Mouse (Mus musculus) midbrain, embryonic 12.5 days (tissue): ENCODE data around the gene Lmna. TPM values are rescaled to one million over a fixed set of nuclear protein-coding genes. Genes with fewer than 3 reads are reported as not detected.

ENCODE experiments used
- ATAC-seq: fragments of 200-750 bp; cut with Nextera tagmentation; 2 replicates; pipeline ENCODE4 v1.8.0; 2017; ENCODE audit warnings: low read depth, moderate TSS enrichment, moderate library complexity; ENCODE audit not compliant: low FRiP score
- H3K27ac ChIP-seq: fragments of 300-500 bp; sonication (generic); replicated peaks from 2 replicates; pipeline ENCODE4 v1.5.1; 2016; ENCODE audit warnings: mild to moderate bottlenecking
- H3K27me3 ChIP-seq: fragments of 300-500 bp; sonication (generic); 2 replicates; pipeline ENCODE4 v1.6.1; 2016; ENCODE audit warnings: mild to moderate bottlenecking
- H3K36me3 ChIP-seq: fragments of 300-500 bp; sonication (generic); 2 replicates; pipeline ENCODE4 v1.6.1; 2016
- H3K4me1 ChIP-seq: fragments of 300-500 bp; sonication (generic); 2 replicates; pipeline ENCODE4 v1.6.1; 2016
- H3K4me2 ChIP-seq: fragments of 300-500 bp; sonication (generic); replicated peaks from 2 replicates; pipeline ENCODE4 v1.6.1; 2016; ENCODE audit warnings: mild to moderate bottlenecking, moderate library complexity
- H3K4me3 ChIP-seq: fragments of 300-500 bp; sonication (generic); 2 replicates; pipeline ENCODE4 v1.5.1; 2016; ENCODE audit warnings: mild to moderate bottlenecking
- H3K9ac ChIP-seq: fragments of 300-500 bp; sonication (generic); replicated peaks from 2 replicates; pipeline ENCODE4 v1.6.1; 2016; ENCODE audit warnings: mild to moderate bottlenecking, moderate library complexity
- H3K9me3 ChIP-seq: fragments of 300-500 bp; sonication (generic); 2 replicates; pipeline ENCODE4 v1.6.1; 2016; ENCODE audit warnings: mild to moderate bottlenecking
- WGBS: fragments of 180-500 bp; shearing (Covaris S2); methylation state at CpG from one replicate; pipeline ENCODE4 v1.1.7; 2016; 5-methylcytosine and 5-hydroxymethylcytosine counted together
- polyA plus RNA-seq: library from polyadenylated mRNA; unstranded; fragments of >200 nt; fragmentation: Nextera tagmentation; extraction: Ambion mirVana; gene quantifications from 2 replicates; pipeline ENCODE4 v1.2.1, GENCODE M21; 2016

Lmna gene
- polyA plus RNA-seq, 1 experiment from 2014 or later = 42.8 TPM

DNA sequence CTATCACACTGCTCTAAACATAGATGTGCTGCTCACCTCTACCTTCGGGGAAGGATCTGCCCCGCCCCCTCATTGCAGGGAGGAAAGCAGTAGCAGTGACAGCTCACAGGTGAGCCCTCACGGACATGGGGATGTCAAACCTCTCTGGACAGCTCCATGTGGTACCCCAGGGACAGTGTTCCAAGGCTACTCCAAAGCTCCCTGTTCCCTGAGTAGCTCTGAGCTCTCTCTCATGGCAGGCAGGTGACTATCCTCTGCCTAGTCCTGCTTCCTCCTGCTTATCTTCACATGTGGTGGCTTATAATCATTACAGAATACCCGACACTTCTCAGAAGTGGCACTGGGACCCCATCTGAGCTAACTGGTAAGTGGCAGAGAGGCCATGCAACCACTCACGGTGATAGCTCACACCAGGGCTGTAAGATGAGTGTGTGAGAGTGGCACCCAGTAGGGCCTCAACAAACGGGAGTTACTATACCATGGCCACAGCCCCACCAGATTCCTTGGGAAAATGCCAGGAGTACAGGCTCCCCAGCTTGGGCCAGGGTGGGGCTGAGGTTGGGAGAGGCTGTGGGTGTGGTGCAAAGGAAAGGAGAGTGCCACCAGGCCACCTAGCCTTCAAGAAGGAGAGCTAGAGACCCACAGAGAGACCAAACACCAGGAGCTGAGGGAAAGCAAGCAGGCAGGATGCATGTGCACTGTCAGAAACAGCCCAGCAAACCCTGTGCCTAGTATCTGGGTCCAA is 37.1 kb upstream of the Lmna start:
- Histone ChIP-seq H3K4me1 (peaks cover 6% of the 10 kb centered on the region), H3K9ac (no peak overlapping the region), H3K27ac (no peak overlapping the region), H3K4me3 (no peak overlapping the region), H3K4me2 (no peak overlapping the region), H3K27me3 (no peaks in the 10 kb centered on the region), H3K9me3 (no peaks in the 10 kb centered on the region), H3K36me3 (no peaks in the 10 kb centered on the region)
- ATAC-seq = no peak
- 81% methylated on average over 6 of the region's 6 CpGs for WGBS

DNA sequence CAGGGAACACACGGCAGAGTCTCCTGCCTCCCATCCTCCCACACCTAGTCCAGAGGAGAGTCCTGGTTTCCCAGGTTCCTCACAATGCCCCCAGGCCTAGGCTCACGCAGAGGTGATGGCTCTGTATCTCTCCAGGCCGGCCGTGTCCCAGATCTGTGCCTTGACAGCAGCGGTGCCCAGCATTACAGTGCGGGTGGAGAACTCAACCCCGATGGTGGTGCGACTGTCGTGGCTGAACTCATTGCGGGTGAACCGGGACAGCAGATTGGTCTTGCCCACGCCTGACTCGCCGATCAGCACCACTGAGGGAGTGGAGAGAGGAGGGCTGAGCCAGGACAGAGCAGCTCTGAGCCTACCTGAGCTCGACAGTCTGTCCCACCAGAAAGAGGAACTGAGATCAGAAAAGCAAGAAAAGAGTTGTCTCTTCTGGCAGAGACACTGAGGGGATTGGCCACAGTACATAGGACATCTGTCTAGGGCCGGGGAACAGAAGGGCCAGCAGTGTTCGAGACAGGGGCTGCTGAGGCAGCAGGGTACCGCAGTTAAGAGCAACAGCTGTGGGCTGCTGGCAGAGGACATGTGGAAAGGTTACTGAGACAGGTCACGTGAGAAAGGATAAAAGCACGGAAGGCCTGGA is 35.3 kb upstream of the Lmna start:
- Histone ChIP-seq H3K4me1 (peaks cover 13% of the 10 kb centered on the region), H3K27me3 (no peaks in the 10 kb centered on the region), H3K27ac (0 out of 2 replicates have a peak overlapping the region, but pooled peaks have one; percentile 7), H3K9me3 (no peaks in the 10 kb centered on the region), H3K36me3 (peaks cover 9% of the 10 kb centered on the region), H3K4me2 (no peak overlapping the region), H3K9ac (0 out of 2 replicates have a peak overlapping the region, but pooled peaks have one; percentile 4), H3K4me3 (no peak overlapping the region)
- ATAC-seq = no peak
- WGBS = 65% methylated on average over 20 of the region's 20 CpGs

DNA sequence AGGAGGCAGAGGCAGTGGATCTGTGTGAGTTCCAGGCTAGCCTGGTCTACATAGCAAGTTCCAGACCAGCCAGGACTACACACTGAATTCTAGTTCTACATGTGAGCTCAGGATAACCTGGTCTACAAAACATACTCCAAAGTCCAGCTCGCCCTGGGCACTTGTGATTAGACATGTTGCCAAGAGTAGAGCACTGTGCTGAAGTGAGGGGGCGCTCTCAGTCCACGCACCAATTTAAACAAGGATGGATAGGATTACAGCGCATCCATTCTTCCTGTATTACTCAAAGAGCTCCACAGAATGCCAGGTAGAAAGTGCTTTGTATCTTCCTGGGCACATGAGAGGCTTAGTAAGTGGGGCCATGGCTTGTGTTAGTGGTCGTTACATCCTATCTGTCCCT is 34.8 kb upstream of the Lmna start:
- Histone ChIP-seq H3K4me2 (no peak overlapping the region), H3K4me1 (peaks cover 17% of the 10 kb centered on the region), H3K9me3 (no peaks in the 10 kb centered on the region), H3K27ac (0 out of 2 replicates have a peak overlapping the region, but pooled peaks have one; percentile 7), H3K9ac (no peak overlapping the region), H3K36me3 (peaks cover 11% of the 10 kb centered on the region), H3K27me3 (no peaks in the 10 kb centered on the region), H3K4me3 (no peak overlapping the region)
- no peak for ATAC-seq
- 40% methylated on average over 5 of the region's 5 CpGs for WGBS

DNA sequence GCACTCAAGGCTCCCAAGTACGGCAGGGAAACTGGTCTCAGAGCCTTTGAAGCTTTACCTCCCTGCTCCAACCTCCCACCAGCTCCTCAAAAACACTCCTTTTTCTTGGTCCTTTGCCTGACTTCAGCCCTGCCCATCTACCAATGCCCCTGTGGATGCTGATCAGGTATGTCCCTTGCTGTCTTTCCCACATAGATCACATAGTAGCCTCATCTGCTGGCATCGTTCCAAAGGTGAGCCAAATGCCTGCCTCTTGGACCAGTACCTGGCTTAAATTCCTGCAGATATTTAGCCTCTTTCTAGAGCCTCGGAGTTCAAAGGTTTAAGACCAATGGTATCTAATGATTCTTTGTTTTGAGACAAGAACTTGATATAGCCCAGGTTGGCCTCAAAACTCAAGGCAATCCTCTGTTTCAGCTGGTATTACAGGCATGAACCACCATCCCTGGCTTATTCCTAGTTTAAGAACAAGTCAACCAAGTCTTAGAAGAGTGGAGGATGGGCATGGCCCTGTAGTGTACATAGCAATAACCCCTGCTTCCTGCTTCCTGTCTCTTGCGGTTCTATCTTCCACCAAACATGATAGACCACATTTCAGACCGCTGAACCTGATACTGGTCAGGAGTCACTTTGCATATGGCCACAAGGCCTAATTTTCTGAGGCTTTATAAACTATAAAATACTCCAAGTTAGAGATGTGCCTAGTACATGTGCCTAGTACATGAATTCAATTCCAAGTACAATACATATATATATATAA is 34.1 kb upstream of the Lmna start:
- Histone ChIP-seq H3K27me3 (no peaks in the 10 kb centered on the region), H3K4me2 (no peak overlapping the region), H3K27ac (no peak overlapping the region), H3K9me3 (no peaks in the 10 kb centered on the region), H3K9ac (no peak overlapping the region), H3K4me1 (peaks cover 22% of the 10 kb centered on the region), H3K4me3 (no peak overlapping the region), H3K36me3 (peaks cover 11% of the 10 kb centered on the region)
- 75% methylated on average over 5 of the region's 5 CpGs for WGBS
- no peak for ATAC-seq

DNA sequence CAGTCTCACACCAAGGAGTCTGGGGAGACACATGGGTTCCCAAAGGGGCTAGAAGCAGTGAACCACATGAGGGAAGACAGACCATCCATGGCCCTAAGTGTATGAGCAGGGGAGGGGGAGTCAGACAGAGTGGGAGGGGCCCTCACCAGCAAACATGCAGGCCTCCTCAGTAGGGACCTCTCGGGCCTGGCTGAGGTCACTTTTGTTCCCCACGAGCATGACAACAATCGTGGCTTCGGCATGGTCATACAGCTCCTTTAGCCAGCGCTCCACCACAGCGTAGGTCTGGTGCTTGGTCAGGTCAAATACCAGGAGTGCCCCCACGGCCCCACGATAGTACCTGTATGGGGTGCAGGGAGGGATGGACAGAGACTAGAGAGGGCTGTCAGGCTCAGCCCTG is 33.4 kb upstream of the Lmna start:
- H3K27ac ChIP-seq = no peak overlapping the region
- no peak overlapping the region for H3K4me2 ChIP-seq
- H3K4me1 ChIP-seq = peaks cover 28% of the 10 kb centered on the region
- no peaks in the 10 kb centered on the region for H3K27me3 ChIP-seq
- no peak for ATAC-seq
- H3K9ac ChIP-seq = no peak overlapping the region
- H3K36me3 ChIP-seq = peaks cover 18% of the 10 kb centered on the region
- 84% methylated on average over 8 of the region's 8 CpGs for WGBS
- H3K9me3 ChIP-seq = no peaks in the 10 kb centered on the region
- no peak overlapping the region for H3K4me3 ChIP-seq

DNA sequence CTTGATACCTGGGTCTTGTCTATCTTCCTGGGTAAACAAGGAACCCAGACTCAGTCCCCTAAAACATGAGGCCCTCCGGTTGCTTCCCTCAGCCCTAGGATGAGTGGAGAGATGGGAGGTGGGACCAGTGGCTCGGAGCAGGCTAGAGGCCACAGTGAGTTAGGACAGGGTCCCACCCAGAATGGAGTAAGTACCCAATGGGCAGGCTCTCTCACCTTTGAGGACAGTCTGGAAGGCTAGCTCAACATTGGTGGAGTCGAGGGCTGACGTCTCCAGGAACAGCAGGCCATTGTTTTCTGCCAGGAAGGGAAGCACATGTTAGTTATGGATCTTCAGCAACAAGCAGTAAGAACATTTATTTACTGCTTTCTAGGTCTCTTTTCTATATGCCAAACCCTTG is 32.7 kb upstream of the Lmna start:
- Histone ChIP-seq H3K36me3 (peaks cover 25% of the 10 kb centered on the region), H3K4me2 (no peak overlapping the region), H3K9me3 (no peaks in the 10 kb centered on the region), H3K27me3 (no peaks in the 10 kb centered on the region), H3K27ac (no peak overlapping the region), H3K4me3 (no peak overlapping the region), H3K4me1 (peaks cover 35% of the 10 kb centered on the region), H3K9ac (no peak overlapping the region)
- 82% methylated on average over 4 of the region's 4 CpGs for WGBS
- no peak for ATAC-seq

DNA sequence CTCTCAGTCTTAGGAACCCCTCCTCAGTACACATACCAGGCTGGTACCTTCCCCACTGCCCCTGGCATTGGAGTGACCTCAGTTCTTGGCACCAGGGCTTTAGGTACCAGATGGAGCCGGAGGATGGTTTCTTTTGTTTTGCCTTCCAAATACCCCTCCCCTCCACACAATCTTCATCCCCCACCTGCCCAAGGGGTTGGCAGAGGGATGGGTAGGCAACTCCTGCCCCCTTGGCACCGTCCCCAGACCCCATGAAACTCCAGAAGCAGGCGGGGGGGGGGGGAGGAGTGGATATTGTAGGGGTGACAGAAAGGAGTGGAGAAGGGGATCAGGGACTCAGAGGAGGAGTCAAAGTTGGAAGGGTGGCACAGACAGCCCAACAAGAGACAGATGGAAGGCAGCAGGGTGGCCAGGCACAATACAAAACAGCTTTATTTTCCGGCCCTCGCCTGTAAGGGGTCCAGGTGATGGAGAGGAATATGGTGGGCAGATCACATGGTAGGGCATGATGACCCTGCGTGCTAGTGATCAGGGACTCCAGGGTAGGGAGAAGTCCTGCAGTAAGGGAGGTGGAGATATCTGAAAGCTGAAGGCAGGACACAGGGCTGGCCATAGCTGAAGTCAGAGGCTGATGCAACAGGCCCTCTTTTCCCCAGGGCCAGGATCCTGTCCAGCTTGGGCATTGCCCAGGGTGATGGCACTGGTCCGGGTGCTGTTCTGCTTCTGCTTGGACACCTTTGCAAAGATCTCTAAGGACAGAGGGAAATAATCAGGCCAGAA is 32.1 kb upstream of the Lmna start:
- peak overlapping the region; percentile 54 for H3K27ac ChIP-seq
- H3K9me3 ChIP-seq = no peaks in the 10 kb centered on the region
- H3K4me2 ChIP-seq = no peak overlapping the region
- H3K4me3 ChIP-seq = no peak overlapping the region
- peaks cover 42% of the 10 kb centered on the region for H3K4me1 ChIP-seq
- WGBS = 71% methylated on average over 7 of the region's 7 CpGs
- H3K9ac ChIP-seq = no peak overlapping the region
- ATAC-seq = no peak
- H3K27me3 ChIP-seq = no peaks in the 10 kb centered on the region
- peaks cover 31% of the 10 kb centered on the region for H3K36me3 ChIP-seq

DNA sequence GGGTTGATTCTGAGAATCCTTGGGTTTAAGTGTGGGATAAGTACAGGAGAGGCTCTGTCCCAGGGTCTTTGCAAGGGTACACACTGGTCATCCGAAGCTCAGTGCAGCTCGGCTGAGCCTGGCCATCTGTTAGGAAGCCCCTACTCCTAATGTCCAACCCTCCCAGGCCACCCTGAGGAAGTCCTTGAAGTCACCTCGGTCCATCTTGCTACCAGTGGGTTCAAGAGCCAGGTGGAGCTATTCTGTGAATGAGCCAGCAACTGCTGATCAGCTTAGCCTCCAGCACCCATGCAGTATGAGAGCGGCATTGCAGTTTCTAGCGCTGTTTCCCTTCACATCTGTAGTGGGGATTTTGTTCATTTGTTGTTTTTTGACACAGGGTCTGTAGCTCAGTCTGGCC is 30.3 kb upstream of the Lmna start:
- Histone ChIP-seq H3K4me2 (peak overlapping the region; percentile 12; the same call in 1 of the 2 replicates), H3K27me3 (no peaks in the 10 kb centered on the region), H3K36me3 (peaks cover 45% of the 10 kb centered on the region), H3K27ac (peak overlapping the region; percentile 65), H3K4me3 (no peak overlapping the region), H3K9ac (peak overlapping the region; percentile 40), H3K4me1 (peaks cover 59% of the 10 kb centered on the region), H3K9me3 (no peaks in the 10 kb centered on the region)
- WGBS = 48% methylated on average over 5 of the region's 5 CpGs
- ATAC-seq = no peak

DNA sequence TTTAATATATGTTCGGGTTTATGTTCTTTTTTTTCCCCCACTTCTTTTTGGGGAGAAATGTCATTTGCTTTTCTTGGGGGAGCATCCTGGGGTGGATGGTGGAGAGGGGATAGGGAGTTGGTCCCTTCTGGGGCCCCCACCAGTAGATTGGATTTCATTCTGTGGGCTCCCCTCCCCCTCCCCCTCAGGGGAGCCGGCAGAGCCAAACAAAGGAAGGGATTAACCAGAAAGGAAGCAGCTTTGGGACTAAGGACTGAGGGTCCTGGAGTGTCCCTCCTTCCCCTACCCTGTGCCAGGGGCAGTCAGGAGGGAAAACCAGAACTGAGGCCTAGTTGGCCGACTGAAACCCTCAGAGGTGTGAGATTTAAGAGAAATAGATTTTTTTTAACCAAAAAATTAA is 29.6 kb upstream of the Lmna start:
- peaks cover 45% of the 10 kb centered on the region for H3K36me3 ChIP-seq
- 4% methylated on average over 3 of the region's 3 CpGs for WGBS
- H3K4me2 ChIP-seq = peak overlapping the region; percentile 37
- peak overlapping the region; percentile 21 for H3K4me3 ChIP-seq
- peak overlapping the region; percentile 31; the same call in 1 of the 2 replicates for H3K9ac ChIP-seq
- peak overlapping the region; percentile 65 for H3K27ac ChIP-seq
- ATAC-seq = peak; percentile 61
- no peaks in the 10 kb centered on the region for H3K9me3 ChIP-seq
- no peaks in the 10 kb centered on the region for H3K27me3 ChIP-seq
- peaks cover 66% of the 10 kb centered on the region for H3K4me1 ChIP-seq

DNA sequence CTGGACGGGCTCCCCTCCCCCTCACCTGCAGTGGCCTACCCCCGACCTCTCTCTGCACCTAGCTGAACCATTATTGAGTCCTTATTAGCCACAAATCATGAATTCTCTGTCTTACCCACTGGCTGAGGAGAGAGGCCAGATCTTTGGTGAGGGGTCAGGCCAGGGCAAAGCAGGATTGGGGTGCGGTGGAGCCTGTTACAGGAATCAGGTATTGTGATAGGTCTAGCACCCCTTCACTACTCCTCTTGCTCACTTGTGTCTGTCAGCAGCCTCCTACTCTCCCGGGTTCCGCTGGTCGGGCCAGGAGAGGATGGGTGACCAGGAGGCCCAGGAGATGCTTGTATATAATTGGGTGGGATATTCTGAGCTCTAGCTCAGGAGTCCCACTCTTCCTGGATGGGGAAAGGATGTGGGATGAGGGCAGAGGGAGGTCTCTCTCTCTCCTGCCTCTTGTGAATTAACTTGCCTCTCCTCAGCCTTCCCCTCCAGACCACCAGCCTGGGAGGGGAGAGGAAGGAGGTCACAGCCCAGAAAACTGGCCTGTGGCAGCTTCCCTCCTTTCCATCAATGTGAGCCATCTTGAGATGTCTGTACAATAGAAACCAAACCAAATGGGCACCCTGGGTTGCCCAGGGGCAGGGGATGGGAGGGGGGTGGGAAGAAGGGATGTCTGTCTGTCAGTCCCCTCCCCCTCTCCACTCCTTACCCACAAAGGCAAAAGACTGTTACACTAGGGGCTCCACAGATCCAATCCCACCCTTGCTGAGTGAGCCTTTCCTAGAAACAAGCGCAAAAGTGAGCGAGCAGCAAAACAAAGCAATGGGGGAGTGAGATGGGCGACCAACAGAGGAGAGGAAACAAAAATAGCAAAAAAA is 28.8 kb upstream of the Lmna start:
- Histone ChIP-seq H3K9ac (peak overlapping the region; percentile 100), H3K27me3 (no peaks in the 10 kb centered on the region), H3K9me3 (no peaks in the 10 kb centered on the region), H3K36me3 (peaks cover 45% of the 10 kb centered on the region), H3K4me1 (peaks cover 70% of the 10 kb centered on the region), H3K4me3 (peak overlapping the region; percentile 24), H3K4me2 (peak overlapping the region; percentile 96), H3K27ac (peak overlapping the region; percentile 99)
- 13% methylated on average over 9 of the region's 9 CpGs for WGBS
- ATAC-seq = peak; percentile 10; the same call in 1 of the 2 replicates

DNA sequence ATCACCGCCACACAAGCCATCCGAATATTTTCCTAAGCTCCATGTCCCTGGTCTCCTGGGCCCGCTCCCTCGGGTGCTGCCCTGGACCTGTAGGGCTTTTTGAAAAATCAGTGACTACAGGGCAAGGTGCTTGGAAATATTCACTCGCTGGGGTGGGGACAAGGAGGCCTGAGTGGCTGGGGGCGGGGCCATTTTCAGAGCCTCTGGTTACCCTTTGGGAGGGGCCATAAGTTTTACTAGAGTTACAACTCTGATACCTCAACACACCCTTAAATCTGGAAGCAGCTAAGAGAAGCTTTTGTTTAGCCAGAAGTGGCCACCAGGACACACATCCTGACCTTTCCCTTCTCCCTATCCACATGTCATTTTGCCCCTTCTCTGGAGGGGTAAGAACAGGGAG is 27.4 kb upstream of the Lmna start:
- Histone ChIP-seq H3K9me3 (no peaks in the 10 kb centered on the region), H3K36me3 (peaks cover 45% of the 10 kb centered on the region), H3K4me2 (peak overlapping the region; percentile 96), H3K27ac (peak overlapping the region; percentile 99), H3K4me3 (peak overlapping the region; percentile 96), H3K9ac (peak overlapping the region; percentile 100), H3K27me3 (no peaks in the 10 kb centered on the region), H3K4me1 (peaks cover 70% of the 10 kb centered on the region)
- no peak for ATAC-seq
- WGBS = 53% methylated on average over 6 of the region's 6 CpGs
